Mouse (Mus musculus) MEL (cell line): Measurements from ENCODE around the gene Arrdc1. TPM values are rescaled to one million over a fixed set of nuclear protein-coding genes. Genes with fewer than 3 reads are reported as not detected.

Experiments used
- DNase-seq: peaks from one replicate; pipeline ENCODE4 v3.0.0; 2011; ENCODE audit warnings: low read depth, low spot score
- H3K27ac ChIP-seq: 2 replicates; pipeline ENCODE4 v1.5.1; 2012; ENCODE audit warnings: low read depth, mild to moderate bottlenecking, control low read depth, low read length, moderate library complexity; ENCODE audit not compliant: control insufficient read depth
- H3K27me3 ChIP-seq, 2 experiments: fragments of 150-350 bp in 1 of 2; sonication (generic) in 1 of 2; 2 replicates each; pipeline ENCODE4 v1.6.1; 2012; ENCODE audit warnings: low read length in 2 of 2, mild to moderate bottlenecking in 2 of 2, improper control_type of control experiment in 1 of 2, moderate library complexity in 1 of 2; ENCODE audit not compliant: insufficient read depth in 2 of 2, control insufficient read depth in 1 of 2
- H3K36me3 ChIP-seq, 2 experiments: 2 replicates each; pipeline ENCODE4 v1.6.1; 2012 to 2014; ENCODE audit warnings: low read length in 2 of 2, improper control_type of control experiment in 1 of 2, inconsistent platforms in 1 of 2, mild to moderate bottlenecking in 1 of 2; ENCODE audit not compliant: insufficient read depth in 2 of 2, control insufficient read depth in 1 of 2
- H3K4me1 ChIP-seq, 2 experiments: fragments of 150-350 bp in 1 of 2; sonication (generic) in 1 of 2; 2 replicates each; pipeline ENCODE4 v1.6.1; 2012; ENCODE audit warnings: low read length in 2 of 2, improper control_type of control experiment in 1 of 2, mild to moderate bottlenecking in 1 of 2; ENCODE audit not compliant: insufficient read depth in 2 of 2, control insufficient read depth in 1 of 2
- H3K4me3 ChIP-seq, 2 experiments: fragments of 150-350 bp in 1 of 2; sonication (generic) in 1 of 2; 2 replicates each; pipeline ENCODE4 v1.5.1; 2012; ENCODE audit warnings: low read depth in 2 of 2, low read length in 2 of 2, mild to moderate bottlenecking in 2 of 2, moderate library complexity in 2 of 2, control low read depth in 1 of 2, improper control_type of control experiment in 1 of 2; ENCODE audit not compliant: control insufficient read depth in 1 of 2, insufficient read depth in 1 of 2
- H3K79me2 ChIP-seq: 2 replicates; pipeline ENCODE4 v1.6.1; 2012; ENCODE audit warnings: mild to moderate bottlenecking, low read length, moderate library complexity; ENCODE audit not compliant: control insufficient read depth, poor library complexity, insufficient read depth
- H3K9ac ChIP-seq: 2 replicates; pipeline ENCODE4 v1.6.1; 2012; ENCODE audit warnings: low read depth, mild to moderate bottlenecking, control low read depth, low read length, moderate library complexity; ENCODE audit not compliant: control insufficient read depth, poor library complexity, severe bottlenecking
- H3K9me3 ChIP-seq: fragments of 150-350 bp; sonication (generic); replicated peaks from 2 replicates; pipeline ENCODE4 v1.6.1; 2012; ENCODE audit warnings: mild to moderate bottlenecking, low read length, improper control_type of control experiment, moderate library complexity; ENCODE audit not compliant: insufficient read depth
- BHLHE40 ChIP-seq: IDR thresholded peaks from 2 replicates; pipeline ENCODE4 v1.6.1; 2012; ENCODE audit warnings: low read depth, mild to moderate bottlenecking, inconsistent platforms, low read length, improper control_type of control experiment, borderline replicate concordance
- CHD2 ChIP-seq: IDR thresholded peaks from 2 replicates; pipeline ENCODE4 v1.6.1; 2011; ENCODE audit warnings: low read length, improper control_type of control experiment
- ELF1 ChIP-seq: IDR thresholded peaks from 2 replicates; pipeline ENCODE4 v1.6.1; 2014; ENCODE audit warnings: low read depth, mild to moderate bottlenecking, inconsistent platforms, low read length, improper control_type of control experiment, moderate library complexity
- ETS1 ChIP-seq: IDR thresholded peaks from 2 replicates; pipeline ENCODE4 v1.6.1; 2012; ENCODE audit warnings: low read depth, mild to moderate bottlenecking, inconsistent platforms, low read length, improper control_type of control experiment, moderate library complexity
- GATA1 ChIP-seq: IDR thresholded peaks from 2 replicates; pipeline ENCODE4 v1.6.1; 2011; ENCODE audit warnings: low read depth, low read length, improper control_type of control experiment
- HCFC1 ChIP-seq: IDR thresholded peaks from 2 replicates; pipeline ENCODE4 v1.6.1; 2012; ENCODE audit warnings: low read depth, mild to moderate bottlenecking, inconsistent platforms, low read length, improper control_type of control experiment, moderate library complexity
- JUND ChIP-seq: IDR thresholded peaks from 2 replicates; pipeline ENCODE4 v1.6.1; 2011; ENCODE audit warnings: low read depth, mild to moderate bottlenecking, improper control_type of control experiment, low read length
- KAT2A ChIP-seq: conservative IDR thresholded peaks from 2 replicates; pipeline ENCODE4 v1.6.1; 2012; ENCODE audit warnings: low read depth, low read length, improper control_type of control experiment, inconsistent platforms
- MAFK ChIP-seq: IDR thresholded peaks from 2 replicates; pipeline ENCODE4 v1.6.1; 2011; ENCODE audit warnings: low read depth, mild to moderate bottlenecking, low read length, improper control_type of control experiment, borderline replicate concordance
- MAX ChIP-seq: IDR thresholded peaks from 2 replicates; pipeline ENCODE4 v1.6.1; 2011; ENCODE audit warnings: low read length, improper control_type of control experiment
- MYB ChIP-seq: IDR thresholded peaks from 2 replicates; pipeline ENCODE4 v1.6.1; 2011; ENCODE audit warnings: mild to moderate bottlenecking, low read depth, low read length, improper control_type of control experiment
- MYC ChIP-seq: IDR thresholded peaks from 2 replicates; pipeline ENCODE4 v1.6.1; 2011; ENCODE audit warnings: low read depth, mild to moderate bottlenecking, low read length, improper control_type of control experiment, moderate library complexity
- NELFE ChIP-seq: IDR thresholded peaks from 2 replicates; pipeline ENCODE4 v1.6.1; 2011; ENCODE audit warnings: low read depth, low read length, improper control_type of control experiment
- NRF1 ChIP-seq: IDR thresholded peaks from 2 replicates; pipeline ENCODE4 v1.6.1; 2014; ENCODE audit warnings: low read depth, mild to moderate bottlenecking, inconsistent platforms, low read length, improper control_type of control experiment, moderate library complexity; ENCODE audit not compliant: poor library complexity, insufficient read depth, severe bottlenecking
- POLR2A ChIP-seq, 2 experiments: IDR thresholded peaks; 2 replicates each; pipeline ENCODE4 v1.6.1; 2011 to 2012; ENCODE audit warnings: low read length in 2 of 2, mild to moderate bottlenecking in 2 of 2, control low read depth in 1 of 2, improper control_type of control experiment in 1 of 2, low read depth in 1 of 2, moderate library complexity in 1 of 2; ENCODE audit not compliant: control insufficient read depth in 1 of 2, insufficient read depth in 1 of 2, poor library complexity in 1 of 2
- POLR2AphosphoS5 ChIP-seq: IDR thresholded peaks from 2 replicates; pipeline ENCODE4 v1.6.1; 2012; ENCODE audit warnings: low read depth, borderline replicate concordance, mild to moderate bottlenecking, inconsistent platforms, low read length, moderate library complexity, mixed read lengths
- RAD21 ChIP-seq: IDR thresholded peaks from 2 replicates; pipeline ENCODE4 v1.6.1; 2011; ENCODE audit warnings: mild to moderate bottlenecking, low read depth, low read length, improper control_type of control experiment
- RCOR1 ChIP-seq: IDR thresholded peaks from 2 replicates; pipeline ENCODE4 v1.6.1; 2012; ENCODE audit warnings: low read depth, mild to moderate bottlenecking, inconsistent platforms, low read length, improper control_type of control experiment
- SMC3 ChIP-seq: IDR thresholded peaks from 2 replicates; pipeline ENCODE4 v1.6.1; 2011; ENCODE audit warnings: low read depth, low read length, improper control_type of control experiment
- TBP ChIP-seq: IDR thresholded peaks from 2 replicates; pipeline ENCODE4 v1.8.0; 2011; ENCODE audit warnings: low read depth, low read length, improper control_type of control experiment
- TCF12 ChIP-seq: IDR thresholded peaks from 2 replicates; pipeline ENCODE4 v1.6.1; 2014; ENCODE audit warnings: low read depth, mild to moderate bottlenecking, inconsistent platforms, low read length, improper control_type of control experiment, moderate library complexity
- UBTF ChIP-seq: IDR thresholded peaks from 2 replicates; pipeline ENCODE4 v1.6.1; 2012; ENCODE audit warnings: low read depth, mild to moderate bottlenecking, inconsistent platforms, low read length, improper control_type of control experiment, moderate library complexity, borderline replicate concordance; ENCODE audit not compliant: insufficient read depth
- USF1 ChIP-seq: IDR thresholded peaks from 2 replicates; pipeline ENCODE4 v1.6.1; 2014; ENCODE audit warnings: low read depth, mild to moderate bottlenecking, inconsistent platforms, low read length, improper control_type of control experiment, moderate library complexity
- USF2 ChIP-seq, 2 experiments: IDR thresholded peaks; 2 replicates each; pipeline ENCODE4 v1.6.1; 2011 to 2012; ENCODE audit warnings: improper control_type of control experiment in 2 of 2, low read length in 2 of 2, borderline replicate concordance in 1 of 2, inconsistent platforms in 1 of 2, low read depth in 1 of 2, mild to moderate bottlenecking in 1 of 2; ENCODE audit not compliant: insufficient read depth in 1 of 2
- ZKSCAN1 ChIP-seq: IDR thresholded peaks from 2 replicates; pipeline ENCODE4 v1.6.1; 2012; ENCODE audit warnings: low read depth, mild to moderate bottlenecking, inconsistent platforms, low read length, improper control_type of control experiment, moderate library complexity
- ZMIZ1 ChIP-seq: IDR thresholded peaks from 2 replicates; pipeline ENCODE4 v1.6.1; 2012; ENCODE audit warnings: low read depth, mild to moderate bottlenecking, inconsistent platforms, low read length, improper control_type of control experiment, moderate library complexity
- polyA plus RNA-seq, 2 experiments: library from polyadenylated mRNA; stranded (reverse) in 1 of 2; unstranded in 1 of 2; fragments of >175 nt in 1 of 2; fragments of >200 nt in 1 of 2; gene quantifications; 2 replicates each; pipeline versions ENCODE4 v1.2.1 to v1.2.4; 2012; ENCODE audit warnings: low replicate concordance in 2 of 2, low read depth in 1 of 2; ENCODE audit not compliant: insufficient read length in 2 of 2, insufficient read depth in 1 of 2, missing spikeins in 1 of 2
- total RNA-seq: library from RNA; depleted of rRNA; stranded (reverse); fragments of 300-350 nt; gene quantifications from 2 replicates; pipeline ENCODE4 v1.2.3, GENCODE M21; 2012

Gene Arrdc1
- total and polyA plus RNA-seq, 3 experiments = 20.2 to 49.0 TPM; not detected in 1

DNA sequence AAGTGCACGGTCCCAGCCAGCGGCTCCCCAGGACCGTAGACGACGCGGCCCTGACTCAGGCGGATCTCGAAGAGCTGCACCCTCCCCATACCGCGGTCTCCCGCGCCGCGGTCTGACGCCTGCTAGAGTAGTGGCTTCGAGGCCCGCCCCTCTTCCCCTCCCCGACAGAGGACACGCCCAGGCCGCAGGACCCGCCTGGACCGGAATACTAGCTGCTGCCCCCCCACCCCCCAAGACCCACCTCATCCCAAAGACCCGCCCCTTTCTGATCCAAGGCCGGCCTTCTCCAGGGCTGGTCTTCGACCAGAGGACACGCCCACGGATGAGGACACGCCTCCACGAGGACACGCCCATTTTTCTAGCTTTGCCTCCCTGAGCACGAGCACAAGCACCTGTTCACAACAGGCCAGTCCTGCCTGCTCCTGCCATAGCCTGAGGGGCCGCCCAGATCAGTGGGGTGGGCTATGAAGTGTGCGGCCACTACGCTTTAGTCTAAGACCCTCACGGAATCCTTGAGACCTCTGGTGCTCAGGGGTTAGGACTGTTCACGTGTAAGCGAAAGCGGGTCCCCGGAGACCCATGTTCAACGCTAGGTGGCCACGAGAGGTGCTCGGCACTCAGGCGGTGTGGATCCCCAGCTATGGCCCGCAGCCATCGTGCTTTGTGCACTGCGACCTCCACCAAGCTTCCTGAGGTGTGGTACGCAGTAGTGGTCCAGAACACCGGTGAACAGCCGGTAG, at the start of gene Arrdc1 (continued):
- TF ChIP-seq UBTF = no peak
- TF ChIP-seq USF2 (IDR thresholded peaks at IDR 0.05; ENCODE audit: borderline replicate concordance in 1 of 2, insufficient read depth in 1 of 2, low read depth in 1 of 2, low read length in 2 of 2) = no peak
- peak; percentile 83 for TF ChIP-seq NELFE
- TF ChIP-seq GATA1 = no peak

DNA sequence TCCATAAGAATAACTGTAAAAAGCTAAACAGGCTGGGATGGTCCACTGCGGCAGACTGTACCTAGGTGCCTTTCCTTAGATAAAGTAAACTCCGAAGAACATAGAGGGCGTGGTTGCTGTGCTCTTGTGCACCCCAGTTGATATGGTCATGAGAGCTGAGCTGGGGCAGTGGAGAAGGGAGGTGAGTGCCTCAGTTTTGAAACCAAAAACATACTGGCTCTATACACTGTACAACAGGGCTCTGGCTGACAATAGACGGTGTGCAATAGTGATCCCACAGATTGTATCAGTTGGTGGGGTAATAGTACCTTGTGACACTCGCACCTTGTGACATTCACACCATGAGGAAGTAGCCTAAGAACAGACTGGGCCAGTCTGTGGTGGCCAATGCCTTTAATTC, 41.9 kb upstream of the Arrdc1 start:
- Histone ChIP-seq H3K79me2 (peaks cover 16% of the 10 kb centered on the region), H3K27ac (peak overlapping the region; percentile 34; the same call in 1 of the 2 replicates), H3K9me3 (no peaks in the 10 kb centered on the region), H3K4me1 (peaks cover 0 to 21% of the 10 kb centered on the region in 2 experiments; a peak in 2 of 4 replicates), H3K4me3 (no peak overlapping the region), H3K27me3 (no peaks in the 10 kb centered on the region), H3K36me3 (peaks cover 1 to 22% of the 10 kb centered on the region in 2 experiments; a peak in 3 of 4 replicates), H3K9ac (no peak overlapping the region; the same call in 1 of the 2 replicates)
- no peak for TF ChIP-seq KAT2A
- TF ChIP-seq POLR2A (IDR thresholded peaks at IDR 0.05; ENCODE audit: control insufficient read depth in 1 of 2, insufficient read depth in 1 of 2, low read depth in 1 of 2, low read length in 2 of 2, poor library complexity in 1 of 2) = no peak
- DNase-seq = peak; percentile 59

DNA sequence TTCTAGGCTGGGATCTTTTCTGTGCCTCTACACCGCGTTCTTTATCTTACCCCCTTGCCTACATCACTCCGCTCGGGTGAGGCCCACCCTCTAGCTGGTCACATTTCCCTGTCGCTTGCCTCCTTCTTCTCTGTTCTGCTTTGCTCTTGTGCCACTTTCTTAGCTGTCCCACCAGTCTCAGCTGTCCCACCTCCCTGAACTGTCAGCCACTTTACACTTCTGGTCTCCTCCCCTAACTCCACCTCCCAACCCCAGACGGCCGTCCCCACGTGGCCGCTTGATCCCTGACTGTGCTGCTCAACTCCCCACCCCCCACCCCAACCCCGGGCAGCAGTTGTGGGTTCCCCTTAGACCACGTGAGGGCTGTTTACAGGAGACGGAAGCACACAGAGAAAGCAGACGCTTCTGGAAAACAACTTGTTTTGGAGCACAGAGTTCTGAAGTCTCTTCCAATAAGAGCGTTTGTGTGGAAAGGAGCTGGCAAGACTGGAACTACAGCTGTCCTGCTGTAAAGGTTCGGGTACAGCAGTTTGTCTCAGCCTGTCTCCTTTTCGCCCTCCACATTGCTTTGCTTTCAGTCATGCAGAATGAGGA, 40.7 kb upstream of the Arrdc1 start, which contains the start of gene Pnpla7:
Pnpla7 (plus strand) TSS at position 330 of the 594 bp plus-strand sequence.
- Histone ChIP-seq H3K79me2 (peaks cover 16% of the 10 kb centered on the region), H3K9ac (peak within 1 kb of the TSS; percentile 73), H3K4me1 (peaks cover 0 to 25% of the 10 kb centered on the region in 2 experiments; a peak in 3 of 4 replicates), H3K36me3 (peaks cover 4 to 26% of the 10 kb centered on the region in 2 experiments; a peak in 3 of 4 replicates), H3K9me3 (no peaks in the 10 kb centered on the region), H3K27me3 (no peaks in the 10 kb centered on the region), H3K27ac (peak within 1 kb of the TSS; percentile 88), H3K4me3 (peak within 1 kb of the TSS; percentile 71 to 93)
- DNase-seq = peak; percentile 96
- TF ChIP-seq TCF12 = peak; percentile 54
- TF ChIP-seq MYB = peak; percentile 21; the same call in 1 of the 2 replicates
- TF ChIP-seq POLR2AphosphoS5 = no peak
- TF ChIP-seq SMC3 = no peak
- no peak for TF ChIP-seq JUND
- TF ChIP-seq BHLHE40 = peak; percentile 82
- TF ChIP-seq ETS1 = peak; percentile 81
- TF ChIP-seq CHD2 = peak; percentile 60
- TF ChIP-seq TBP = no peak
- peak; percentile 96 for TF ChIP-seq MAX
- TF ChIP-seq HCFC1 = peak; percentile 72
- no peak for TF ChIP-seq NRF1
- 0 out of 2 replicates have a peak, but pooled peaks have one; percentile 50 for TF ChIP-seq RCOR1
- TF ChIP-seq ELF1 = peak; percentile 50
- TF ChIP-seq ZMIZ1 = peak; percentile 72
- no peak; the same call in 1 of the 2 replicates for TF ChIP-seq MAFK
- TF ChIP-seq ZKSCAN1 = no peak
- TF ChIP-seq POLR2A (IDR thresholded peaks at IDR 0.05; ENCODE audit: control insufficient read depth in 1 of 2, insufficient read depth in 1 of 2, low read depth in 1 of 2, low read length in 2 of 2, poor library complexity in 1 of 2) = peak in 1 of 2 experiments; percentile 50; a peak in 2 of 4 replicates
- TF ChIP-seq KAT2A = peak; percentile 54
- peak; percentile 96 for TF ChIP-seq MYC
- peak; percentile 96 for TF ChIP-seq USF1
- TF ChIP-seq RAD21 = no peak
